Mouse (Mus musculus): ENCODE measurements around the gene Sec14l2.

DNA sequence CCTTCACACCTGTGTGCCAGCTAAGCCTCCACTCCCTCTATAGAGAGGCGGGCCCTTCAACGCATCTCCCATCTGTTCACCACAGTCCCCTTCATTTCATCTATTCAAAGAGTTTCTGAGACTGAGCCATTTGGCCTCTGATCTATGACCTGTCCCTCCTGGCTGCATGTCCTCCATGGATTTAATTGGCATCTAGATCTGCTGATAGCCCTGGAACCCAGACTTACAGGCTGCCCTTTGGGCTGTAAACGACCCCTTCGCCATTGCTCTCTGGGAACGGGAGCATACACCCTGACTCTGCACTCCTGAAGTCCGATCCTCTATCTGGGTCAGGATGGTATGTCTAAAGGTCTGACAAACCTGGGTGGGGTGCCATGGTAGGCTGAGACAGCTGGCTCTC, 10.4 kb downstream of the Sec14l2 start:
- TF ChIP-seq POLR2A (IDR thresholded peaks at IDR 0.05; ENCODE audit: control insufficient read depth, extremely low read depth, insufficient read depth, low read length, poor library complexity) (no peak), CTCF (IDR thresholded peaks at IDR 0.05; ENCODE audit: borderline replicate concordance, control insufficient read depth, extremely low read depth, insufficient read depth, low read length, poor library complexity) (no peak)

All from thymus, adult 2 months (tissue).